Mouse (Mus musculus) kidney, embryonic 16.5 days (tissue): ENCODE results near the gene Pank1. TPM values are rescaled to one million over a fixed set of nuclear protein-coding genes. Genes with fewer than 3 reads are reported as not detected.

Source experiments
- ATAC-seq: fragments of 200-750 bp; cut with Nextera tagmentation; 2 replicates; pipeline ENCODE4 v1.8.0; 2017; ENCODE audit warnings: moderate TSS enrichment; ENCODE audit not compliant: low FRiP score, low TSS enrichment
- H3K27ac ChIP-seq: fragments of 300-500 bp; sonication (generic); 2 replicates; pipeline ENCODE4 v1.5.1; 2014; ENCODE audit warnings: low read length
- H3K27me3 ChIP-seq: fragments of 300-500 bp; sonication (generic); 2 replicates; pipeline ENCODE4 v1.6.1; 2014; ENCODE audit warnings: low read length, control low read depth, mixed read lengths; ENCODE audit not compliant: insufficient read depth
- H3K36me3 ChIP-seq: fragments of 300-500 bp; sonication (generic); 2 replicates; pipeline ENCODE4 v1.6.1; 2014; ENCODE audit warnings: low read length, control low read depth, mixed read lengths; ENCODE audit not compliant: insufficient read depth
- H3K4me1 ChIP-seq: fragments of 300-500 bp; sonication (generic); 2 replicates; pipeline ENCODE4 v1.6.1; 2014; ENCODE audit warnings: low read length, control low read depth, mixed read lengths; ENCODE audit not compliant: insufficient read depth
- H3K4me2 ChIP-seq: fragments of 300-500 bp; sonication (generic); replicated peaks from 2 replicates; pipeline ENCODE4 v1.6.1; 2014; ENCODE audit warnings: low read depth, low read length
- H3K4me3 ChIP-seq: fragments of 300-500 bp; sonication (generic); 2 replicates; pipeline ENCODE4 v1.5.1; 2014; ENCODE audit warnings: mild to moderate bottlenecking, low read length
- H3K9ac ChIP-seq: fragments of 300-500 bp; sonication (generic); replicated peaks from 2 replicates; pipeline ENCODE4 v1.6.1; 2014; ENCODE audit warnings: low read length
- H3K9me3 ChIP-seq: fragments of 300-500 bp; sonication (generic); 2 replicates; pipeline ENCODE4 v1.6.1; 2016; ENCODE audit warnings: low read length, control low read depth
- WGBS: fragments of 180-500 bp; shearing (Covaris S2); extraction: QIAGEN DNeasy Blood & Tissue Kit; methylation state at CpG from one replicate; pipeline ENCODE4 v1.1.7; 2014; 5-methylcytosine and 5-hydroxymethylcytosine counted together
- polyA plus RNA-seq: library from polyadenylated mRNA; unstranded; fragments of >200 nt; fragmentation: Nextera tagmentation; extraction: Ambion mirVana; gene quantifications from 2 replicates; pipeline ENCODE4 v1.2.1, GENCODE M21; 2015

Pank1 gene
- 7.4 and 7.8 TPM in 2 replicates for polyA plus RNA-seq

GRCm38 (mm10) chr19:34878603-34879541 lies at the start of gene Pank1:
Pank1 (minus strand) TSS chr19:34879455.
- ATAC-seq = peak; percentile 73
- Histone ChIP-seq H3K27me3 (no peaks in the 10 kb centered on the region), H3K4me1 (peaks cover 17% of the 10 kb centered on the region), H3K4me3 (peak within 1 kb of the TSS; percentile 88), H3K4me2 (peak within 1 kb of the TSS; percentile 73), H3K9me3 (no peaks in the 10 kb centered on the region), H3K36me3 (no peaks in the 10 kb centered on the region), H3K9ac (peak within 1 kb of the TSS; percentile 97), H3K27ac (peak within 1 kb of the TSS; percentile 99)
- under 1% methylated on average over 86 of the region's 96 CpGs for WGBS

- Histone ChIP-seq H3K4me2 (peak overlapping the region; percentile 79), H3K9me3 (no peaks in the 10 kb centered on the region), H3K4me1 (0 out of 2 replicates have a peak, but pooled peaks cover 3% of the 10 kb centered on the region), H3K4me3 (peak overlapping the region; percentile 98), H3K9ac (peak overlapping the region; percentile 79), H3K36me3 (peaks cover 13% of the 10 kb centered on the region; the same call in 1 of the 2 replicates), H3K27me3 (no peaks in the 10 kb centered on the region), H3K27ac (0 out of 2 replicates have a peak overlapping the region, but pooled peaks have one; percentile 72)
- under 1% methylated on average over 9 of the region's 9 CpGs for WGBS
- ATAC-seq = no peak
These were observed 43.3 kb upstream of the Pank1 start for GRCm38 (mm10) chr19:34922603-34922963.

GRCm38 (mm10) chr19:34921652-34922602 lies 42.7 kb upstream of the Pank1 start, which contains the start of gene Kif20b:
Kif20b (plus strand) TSS chr19:34922361.
- ATAC-seq = peak; percentile 97
- Histone ChIP-seq H3K9ac (peak within 1 kb of the TSS; percentile 79), H3K4me1 (0 out of 2 replicates have a peak, but pooled peaks cover 3% of the 10 kb centered on the region), H3K27ac (peak within 1 kb of the TSS; percentile 78), H3K4me3 (peak within 1 kb of the TSS; percentile 98), H3K36me3 (peaks cover 13% of the 10 kb centered on the region; the same call in 1 of the 2 replicates), H3K9me3 (no peaks in the 10 kb centered on the region), H3K4me2 (peak within 1 kb of the TSS; percentile 79), H3K27me3 (no peaks in the 10 kb centered on the region)
- WGBS = under 1% methylated on average over 56 of the region's 57 CpGs

GRCm38 (mm10) chr19:34921253-34921651 lies 42.0 kb upstream of the Pank1 start:
- peaks cover 12% of the 10 kb centered on the region; the same call in 1 of the 2 replicates for H3K36me3 ChIP-seq
- WGBS = 21% methylated on average over 7 of the region's 7 CpGs
- no peak for ATAC-seq
- peak overlapping the region; percentile 78; the same call in 1 of the 2 replicates for H3K27ac ChIP-seq
- H3K4me2 ChIP-seq = peak overlapping the region; percentile 79
- peak overlapping the region; percentile 79; the same call in 1 of the 2 replicates for H3K9ac ChIP-seq
- peak overlapping the region; percentile 98 for H3K4me3 ChIP-seq
- 0 out of 2 replicates have a peak, but pooled peaks cover 3% of the 10 kb centered on the region for H3K4me1 ChIP-seq
- no peaks in the 10 kb centered on the region for H3K9me3 ChIP-seq
- H3K27me3 ChIP-seq = no peaks in the 10 kb centered on the region

GRCm38 (mm10) chr19:34920531-34920930 lies 41.3 kb upstream of the Pank1 start:
- Histone ChIP-seq H3K27me3 (no peaks in the 10 kb centered on the region), H3K27ac (no peak overlapping the region), H3K4me2 (no peak overlapping the region), H3K4me3 (no peak overlapping the region), H3K9ac (no peak overlapping the region), H3K4me1 (0 out of 2 replicates have a peak, but pooled peaks cover 3% of the 10 kb centered on the region), H3K36me3 (peaks cover 10% of the 10 kb centered on the region; the same call in 1 of the 2 replicates), H3K9me3 (no peaks in the 10 kb centered on the region)
- no peak for ATAC-seq
- WGBS = 74% methylated on average over 3 of the region's 3 CpGs

GRCm38 (mm10) chr19:34920066-34920465 lies 40.8 kb upstream of the Pank1 start:
- H3K9ac ChIP-seq = no peak overlapping the region

GRCm38 (mm10) chr19:34912366-34912765 lies 33.1 kb upstream of the Pank1 start:
- Histone ChIP-seq H3K9me3 (no peaks in the 10 kb centered on the region), H3K36me3 (no peaks in the 10 kb centered on the region), H3K9ac (no peak overlapping the region), H3K4me2 (no peak overlapping the region), H3K27me3 (no peaks in the 10 kb centered on the region), H3K27ac (no peak overlapping the region), H3K4me3 (no peak overlapping the region), H3K4me1 (no peaks in the 10 kb centered on the region)
- ATAC-seq = no peak

More at GRCm38 (mm10) chr19:34920066-34920465, 40.8 kb upstream of the Pank1 start:
- H3K27me3 ChIP-seq = no peaks in the 10 kb centered on the region
- H3K4me2 ChIP-seq = no peak overlapping the region
- ATAC-seq = no peak
- H3K4me3 ChIP-seq = no peak overlapping the region
- no peaks in the 10 kb centered on the region for H3K9me3 ChIP-seq
- H3K4me1 ChIP-seq = 0 out of 2 replicates have a peak, but pooled peaks cover 3% of the 10 kb centered on the region
- 81% methylated on average over 4 of the region's 4 CpGs for WGBS
- peaks cover 8% of the 10 kb centered on the region; the same call in 1 of the 2 replicates for H3K36me3 ChIP-seq
- H3K27ac ChIP-seq = no peak overlapping the region

- H3K36me3 ChIP-seq = no peaks in the 10 kb centered on the region
- no peak overlapping the region for H3K27ac ChIP-seq
- 86% methylated on average over 5 of the region's 5 CpGs for WGBS
- no peaks in the 10 kb centered on the region for H3K27me3 ChIP-seq
- H3K4me2 ChIP-seq = no peak overlapping the region
- ATAC-seq = no peak
- H3K4me1 ChIP-seq = no peaks in the 10 kb centered on the region
- no peak overlapping the region for H3K9ac ChIP-seq
- 0 out of 2 replicates have a peak, but pooled peaks cover 2% of the 10 kb centered on the region for H3K9me3 ChIP-seq
- H3K4me3 ChIP-seq = no peak overlapping the region
These were observed 27.5 kb upstream of the Pank1 start for GRCm38 (mm10) chr19:34906772-34907171.

GRCm38 (mm10) chr19:34905424-34905823 lies 26.2 kb upstream of the Pank1 start:
- Histone ChIP-seq H3K36me3 (no peaks in the 10 kb centered on the region), H3K27ac (no peak overlapping the region), H3K27me3 (no peaks in the 10 kb centered on the region), H3K4me3 (no peak overlapping the region), H3K9me3 (0 out of 2 replicates have a peak, but pooled peaks cover 2% of the 10 kb centered on the region), H3K9ac (no peak overlapping the region), H3K4me2 (no peak overlapping the region), H3K4me1 (no peaks in the 10 kb centered on the region)
- ATAC-seq = no peak
- WGBS = 97% methylated on average over 7 of the region's 7 CpGs
